Mouse (Mus musculus) limb, embryonic 13.5 days (tissue): ENCODE data around the gene Ubtd2. TPM values are rescaled to one million over a fixed set of nuclear protein-coding genes. Genes with fewer than 3 reads are reported as not detected.

Experiments used
- ATAC-seq: fragments of 200-750 bp; cut with Nextera tagmentation; 2 replicates; pipeline ENCODE4 v1.8.0; 2017; ENCODE audit warnings: low read depth, moderate number of reproducible peaks, moderate TSS enrichment; ENCODE audit not compliant: low FRiP score
- H3K27ac ChIP-seq: fragments of 300-500 bp; sonication (generic); 2 replicates; pipeline ENCODE4 v1.5.1; 2015; ENCODE audit warnings: inconsistent platforms, mild to moderate bottlenecking, moderate library complexity
- H3K27me3 ChIP-seq: fragments of 300-500 bp; sonication (generic); 2 replicates; pipeline ENCODE4 v1.6.1; 2015; ENCODE audit warnings: mild to moderate bottlenecking, inconsistent platforms
- H3K36me3 ChIP-seq: fragments of 300-500 bp; sonication (generic); 2 replicates; pipeline ENCODE4 v1.6.1; 2015; ENCODE audit warnings: inconsistent platforms, mild to moderate bottlenecking, moderate library complexity
- H3K4me1 ChIP-seq: fragments of 300-500 bp; sonication (generic); 2 replicates; pipeline ENCODE4 v1.6.1; 2015; ENCODE audit warnings: inconsistent platforms
- H3K4me2 ChIP-seq: fragments of 300-500 bp; sonication (generic); replicated peaks from 2 replicates; pipeline ENCODE4 v1.6.1; 2015; ENCODE audit warnings: inconsistent platforms, mild to moderate bottlenecking, moderate library complexity
- H3K4me3 ChIP-seq: fragments of 300-500 bp; sonication (generic); 2 replicates; pipeline ENCODE4 v1.5.1; 2015; ENCODE audit warnings: moderate library complexity, mild to moderate bottlenecking, inconsistent platforms
- H3K9ac ChIP-seq: fragments of 300-500 bp; sonication (generic); 2 replicates; pipeline ENCODE4 v1.6.1; 2015; ENCODE audit warnings: mild to moderate bottlenecking, inconsistent platforms
- H3K9me3 ChIP-seq: fragments of 300-500 bp; sonication (generic); 2 replicates; pipeline ENCODE4 v1.6.1; 2016; ENCODE audit warnings: inconsistent platforms
- WGBS: fragments of 180-500 bp; shearing (Covaris S2); methylation state at CpG from one replicate; pipeline ENCODE4 v1.1.7; 2015; 5-methylcytosine and 5-hydroxymethylcytosine counted together
- polyA plus RNA-seq: library from polyadenylated mRNA; unstranded; fragments of >200 nt; fragmentation: Nextera tagmentation; extraction: Ambion mirVana; gene quantifications from 2 replicates; pipeline ENCODE4 v1.2.1, GENCODE M21; 2015

Ubtd2 gene
- polyA plus RNA-seq, 1 experiment from 2014 or later = 97.3 TPM

- Histone ChIP-seq H3K9ac (no peak overlapping the region), H3K36me3 (no peaks in the 10 kb centered on the region), H3K27ac (peak overlapping the region; percentile 86; the same call in 1 of the 2 replicates), H3K27me3 (no peaks in the 10 kb centered on the region), H3K4me3 (no peak overlapping the region), H3K4me1 (peaks cover 55% of the 10 kb centered on the region), H3K9me3 (no peaks in the 10 kb centered on the region), H3K4me2 (0 out of 2 replicates have a peak overlapping the region, but pooled peaks have one; percentile 21)
- 52% methylated on average over 14 of the region's 14 CpGs for WGBS
- no peak for ATAC-seq
Observed at GRCm38 (mm10) chr11:32553311-32554140, 98.4 kb downstream of the Ubtd2 start.

GRCm38 (mm10) chr11:32554141-32555091, 99.2 kb downstream of the Ubtd2 start:
- H3K4me2 ChIP-seq = no peak overlapping the region

DNA sequence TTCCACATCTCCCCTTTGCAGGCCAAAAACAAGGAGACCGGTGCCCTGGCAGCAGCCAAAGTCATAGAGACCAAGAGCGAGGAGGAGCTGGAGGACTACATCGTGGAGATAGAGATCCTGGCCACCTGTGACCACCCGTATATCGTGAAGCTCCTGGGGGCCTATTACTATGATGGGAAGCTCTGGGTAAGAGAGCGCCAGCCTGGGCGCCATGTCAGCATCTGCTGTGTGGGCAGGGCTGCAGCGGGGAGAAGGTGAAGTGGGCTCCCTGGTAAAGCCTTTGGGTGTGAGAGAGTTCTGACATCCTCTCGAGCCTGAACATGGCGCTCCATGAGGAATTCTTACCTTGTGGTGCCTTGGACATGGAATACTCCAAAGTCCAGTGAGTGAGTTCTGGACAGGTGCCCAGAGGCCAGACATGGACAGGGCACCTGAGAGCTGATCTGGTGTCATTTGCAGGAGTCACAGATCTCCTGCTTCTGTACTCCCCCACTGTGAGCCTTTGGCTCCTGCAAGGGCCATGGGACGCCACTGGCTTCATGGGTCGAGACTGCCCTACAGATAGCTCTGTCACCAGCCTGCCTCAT, 100.0 kb downstream of the Ubtd2 start:
- ATAC-seq = no peak
- no peak overlapping the region for H3K9ac ChIP-seq
- H3K4me2 ChIP-seq = no peak overlapping the region
- H3K27me3 ChIP-seq = no peaks in the 10 kb centered on the region
- no peaks in the 10 kb centered on the region for H3K9me3 ChIP-seq
- no peak overlapping the region for H3K27ac ChIP-seq
- H3K36me3 ChIP-seq = no peaks in the 10 kb centered on the region
- no peak overlapping the region for H3K4me3 ChIP-seq
- 89% methylated on average over 12 of the region's 12 CpGs for WGBS
- H3K4me1 ChIP-seq = peaks cover 51% of the 10 kb centered on the region

More at GRCm38 (mm10) chr11:32554141-32555091, 99.2 kb downstream of the Ubtd2 start:
- 86% methylated on average over 14 of the region's 14 CpGs for WGBS
- no peaks in the 10 kb centered on the region for H3K27me3 ChIP-seq
- H3K4me1 ChIP-seq = peaks cover 57% of the 10 kb centered on the region
- H3K4me3 ChIP-seq = no peak overlapping the region
- ATAC-seq = no peak
- 0 out of 2 replicates have a peak overlapping the region, but pooled peaks have one; percentile 86 for H3K27ac ChIP-seq
- no peak overlapping the region for H3K9ac ChIP-seq
- no peaks in the 10 kb centered on the region for H3K9me3 ChIP-seq
- H3K36me3 ChIP-seq = no peaks in the 10 kb centered on the region

GRCm38 (mm10) chr11:32556333-32556990, 101.3 kb downstream of the Ubtd2 start:
- H3K4me2 ChIP-seq = no peak overlapping the region
- no peaks in the 10 kb centered on the region for H3K9me3 ChIP-seq
- WGBS = 82% methylated on average over 10 of the region's 10 CpGs
- H3K36me3 ChIP-seq = no peaks in the 10 kb centered on the region
- no peak overlapping the region for H3K27ac ChIP-seq
- no peak overlapping the region for H3K9ac ChIP-seq
- H3K27me3 ChIP-seq = no peaks in the 10 kb centered on the region
- ATAC-seq = no peak
- H3K4me1 ChIP-seq = peaks cover 39% of the 10 kb centered on the region
- no peak overlapping the region for H3K4me3 ChIP-seq

GRCm38 (mm10) chr11:32558026-32558425, 102.9 kb downstream of the Ubtd2 start:
- Histone ChIP-seq H3K9ac (no peak overlapping the region), H3K36me3 (no peaks in the 10 kb centered on the region), H3K4me2 (no peak overlapping the region), H3K27ac (no peak overlapping the region), H3K4me1 (peaks cover 23% of the 10 kb centered on the region), H3K4me3 (no peak overlapping the region), H3K27me3 (no peaks in the 10 kb centered on the region), H3K9me3 (no peaks in the 10 kb centered on the region)
- ATAC-seq = no peak
- 90% methylated on average over 4 of the region's 4 CpGs for WGBS

- no peak overlapping the region for H3K4me3 ChIP-seq
- peaks cover 22% of the 10 kb centered on the region for H3K4me1 ChIP-seq
- 0 out of 2 replicates have a peak overlapping the region, but pooled peaks have one; percentile 6 for H3K27ac ChIP-seq
- H3K4me2 ChIP-seq = no peak overlapping the region
- no peaks in the 10 kb centered on the region for H3K27me3 ChIP-seq
- no peak overlapping the region for H3K9ac ChIP-seq
- no peaks in the 10 kb centered on the region for H3K36me3 ChIP-seq
- ATAC-seq = peak; percentile 25; the same call in 1 of the 2 replicates
- WGBS = 19% methylated on average over 8 of the region's 8 CpGs
- H3K9me3 ChIP-seq = no peaks in the 10 kb centered on the region
Observed at GRCm38 (mm10) chr11:32558677-32559076, 103.5 kb downstream of the Ubtd2 start.

DNA sequence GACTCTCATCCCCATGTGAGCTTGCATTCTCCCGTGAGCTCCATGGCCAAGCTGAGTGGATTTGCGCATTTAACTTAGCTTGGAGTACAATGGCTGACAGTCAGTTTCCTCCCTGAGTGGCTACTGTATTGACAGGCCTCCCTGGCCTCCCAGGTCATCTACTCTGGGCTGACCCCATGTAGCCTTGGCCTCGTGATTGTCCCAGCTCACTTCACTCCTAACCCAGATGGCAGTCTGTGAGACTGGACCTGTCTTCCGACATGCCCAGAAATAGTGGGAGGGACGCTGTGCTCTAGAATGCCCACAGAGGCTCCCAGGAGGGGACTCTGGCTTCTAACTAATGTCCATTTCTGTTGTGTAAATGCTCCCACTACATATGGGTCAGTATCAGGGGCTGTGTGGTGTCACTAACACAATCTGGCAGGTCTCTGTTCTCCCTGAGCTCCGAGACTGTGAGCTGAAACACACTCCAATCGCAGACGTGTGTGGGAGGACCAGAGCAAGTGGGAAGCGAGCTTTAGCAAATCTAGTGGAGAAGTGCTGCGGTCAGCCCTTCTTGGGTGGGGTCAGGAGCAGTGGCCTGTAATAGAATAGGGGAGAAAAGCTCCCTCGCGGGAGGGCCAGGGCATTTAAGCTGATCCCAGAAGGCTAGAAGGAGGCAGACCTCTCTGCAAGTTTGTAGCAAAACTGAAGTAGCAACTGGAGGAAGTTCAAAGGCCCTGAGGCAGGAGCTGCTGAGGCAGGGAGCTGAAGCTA, 105.0 kb downstream of the Ubtd2 start:
- H3K4me2 ChIP-seq = no peak overlapping the region
- peaks cover 28% of the 10 kb centered on the region for H3K4me1 ChIP-seq
- H3K36me3 ChIP-seq = no peaks in the 10 kb centered on the region
- H3K27ac ChIP-seq = no peak overlapping the region
- no peaks in the 10 kb centered on the region for H3K27me3 ChIP-seq
- no peak overlapping the region for H3K4me3 ChIP-seq
- H3K9me3 ChIP-seq = no peaks in the 10 kb centered on the region
- H3K9ac ChIP-seq = no peak overlapping the region
- ATAC-seq = no peak
- WGBS = 86% methylated on average over 12 of the region's 12 CpGs

DNA sequence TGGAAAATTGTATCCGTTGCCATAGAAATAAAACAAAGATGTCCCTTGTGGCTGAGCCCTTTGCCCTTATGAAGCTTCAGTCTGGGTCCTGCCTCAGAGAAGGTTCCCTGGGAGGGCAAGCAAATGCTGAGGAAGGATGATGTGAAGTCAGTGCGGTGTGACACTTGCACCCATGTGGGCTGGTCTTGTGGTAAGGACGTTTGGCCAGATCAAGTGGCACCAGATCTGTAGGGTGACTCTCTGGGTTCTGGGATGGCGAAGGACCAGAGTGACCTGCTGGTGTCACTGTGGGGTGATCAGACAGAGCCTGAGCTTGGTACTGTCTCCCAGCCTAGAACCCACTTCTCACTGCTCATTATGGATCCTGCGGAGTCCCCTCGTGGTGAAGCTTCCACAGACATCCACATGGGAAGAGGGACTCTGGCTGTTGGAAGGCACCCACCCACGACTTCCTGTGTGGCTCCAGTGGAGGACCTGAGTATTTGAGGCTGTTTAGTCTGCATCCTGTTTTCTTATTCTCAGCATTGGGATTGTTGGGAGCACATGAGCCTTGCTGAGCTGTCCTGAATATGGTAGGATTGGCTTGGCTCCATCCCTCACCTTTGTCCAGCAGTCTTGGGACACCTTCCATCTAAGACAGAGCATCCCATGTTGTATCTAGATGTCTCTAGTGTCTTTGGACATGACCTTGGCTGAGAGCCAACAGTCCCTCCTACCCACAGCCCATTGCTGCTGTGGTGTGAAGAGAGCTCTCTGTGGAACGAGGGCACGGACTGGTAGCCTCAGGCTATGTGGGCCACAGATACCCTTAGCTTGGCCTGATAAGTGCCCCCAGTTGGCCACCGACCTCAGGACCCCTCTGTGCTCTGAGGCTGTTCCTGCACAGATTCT, 106.5 kb downstream of the Ubtd2 start:
- 81% methylated on average over 10 of the region's 10 CpGs for WGBS

GRCm38 (mm10) chr11:32562706-32563105, 107.5 kb downstream of the Ubtd2 start:
- H3K27ac ChIP-seq = no peak overlapping the region
- 71% methylated on average over 5 of the region's 5 CpGs for WGBS
- no peaks in the 10 kb centered on the region for H3K9me3 ChIP-seq
- no peak overlapping the region for H3K4me3 ChIP-seq
- H3K4me2 ChIP-seq = no peak overlapping the region
- no peaks in the 10 kb centered on the region for H3K36me3 ChIP-seq
- peaks cover 40% of the 10 kb centered on the region for H3K4me1 ChIP-seq
- no peak for ATAC-seq
- H3K9ac ChIP-seq = no peak overlapping the region
- H3K27me3 ChIP-seq = no peaks in the 10 kb centered on the region

More for the DNA sequence above, 106.5 kb downstream of the Ubtd2 start:
- ATAC-seq = no peak
- Histone ChIP-seq H3K4me2 (no peak overlapping the region), H3K27me3 (no peaks in the 10 kb centered on the region), H3K4me1 (peaks cover 32% of the 10 kb centered on the region), H3K9me3 (no peaks in the 10 kb centered on the region), H3K27ac (no peak overlapping the region), H3K36me3 (no peaks in the 10 kb centered on the region), H3K9ac (no peak overlapping the region), H3K4me3 (no peak overlapping the region)

DNA sequence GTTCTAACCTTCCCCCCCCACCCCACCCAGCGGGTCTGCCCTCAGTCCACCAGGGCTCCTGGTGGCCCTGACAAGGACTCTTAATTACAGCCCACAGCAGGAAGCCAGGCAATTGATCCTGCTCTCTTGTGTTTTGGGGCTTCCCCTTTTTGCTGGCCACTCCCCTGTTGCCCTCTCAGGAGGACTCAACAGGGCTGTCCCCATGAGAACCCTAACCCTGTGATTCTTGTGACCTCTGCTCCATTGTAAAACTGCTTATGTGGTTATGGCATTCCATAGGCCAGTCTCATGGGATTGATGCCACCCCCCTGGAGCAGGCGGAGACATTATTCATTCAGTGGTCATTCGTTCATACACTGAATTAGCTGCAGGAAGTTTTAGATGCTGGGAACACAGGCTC, 108.5 kb downstream of the Ubtd2 start:
- Histone ChIP-seq H3K27me3 (no peaks in the 10 kb centered on the region), H3K4me1 (peaks cover 36% of the 10 kb centered on the region), H3K36me3 (no peaks in the 10 kb centered on the region), H3K9me3 (no peaks in the 10 kb centered on the region), H3K9ac (no peak overlapping the region), H3K4me3 (no peak overlapping the region), H3K27ac (no peak overlapping the region), H3K4me2 (no peak overlapping the region)
- no peak for ATAC-seq
- WGBS = 51% methylated on average over 3 of the region's 3 CpGs
